Mouse (Mus musculus): ENCODE measurements at regions not wholly inside any gene's neighbourhood (a gene's known extent, or its start where the extent isn't known, plus 50 kb on each side); places are given as distances from the start of the nearest gene placed in this dataset.

- TF ChIP-seq CTCF (conservative IDR thresholded peaks at IDR 0.05; ENCODE audit: insufficient read depth, insufficient read length, low read depth, low read length) = no peak
- TF ChIP-seq POLR2A (IDR thresholded peaks at IDR 0.05; ENCODE audit: low read depth, low read length) = no peak
These were observed 480.3 kb upstream of the Mpdz start for GRCm38 (mm10) chr4:81922876-81923275.

Measured in kidney, adult 2 months (tissue).